Mouse (Mus musculus) limb, embryonic 15.5 days (tissue): Measurements from ENCODE around the gene Pkd1l2. TPM values are rescaled to one million over a fixed set of nuclear protein-coding genes. Genes with fewer than 3 reads are reported as not detected.

Experiments used
- ATAC-seq: fragments of 200-750 bp; cut with Nextera tagmentation; 2 replicates; pipeline ENCODE4 v1.8.0; 2017; ENCODE audit warnings: low read depth, moderate TSS enrichment; ENCODE audit not compliant: insufficient number of reproducible peaks, low FRiP score, low TSS enrichment
- H3K27ac ChIP-seq: fragments of 300-500 bp; sonication (generic); 2 replicates; pipeline ENCODE4 v1.5.1; 2015; ENCODE audit warnings: moderate library complexity, mild to moderate bottlenecking, inconsistent platforms
- H3K27me3 ChIP-seq: fragments of 300-500 bp; sonication (generic); 2 replicates; pipeline ENCODE4 v1.6.1; 2015; ENCODE audit warnings: inconsistent platforms
- H3K36me3 ChIP-seq: fragments of 300-500 bp; sonication (generic); 2 replicates; pipeline ENCODE4 v1.6.1; 2015; ENCODE audit warnings: inconsistent platforms
- H3K4me1 ChIP-seq: fragments of 300-500 bp; sonication (generic); 2 replicates; pipeline ENCODE4 v1.6.1; 2015; ENCODE audit warnings: inconsistent platforms
- H3K4me2 ChIP-seq: fragments of 300-500 bp; sonication (generic); 2 replicates; pipeline ENCODE4 v1.6.1; 2015; ENCODE audit warnings: mild to moderate bottlenecking, inconsistent platforms
- H3K4me3 ChIP-seq: fragments of 300-500 bp; sonication (generic); 2 replicates; pipeline ENCODE4 v1.5.1; 2015; ENCODE audit warnings: mild to moderate bottlenecking, inconsistent platforms
- H3K9ac ChIP-seq: fragments of 300-500 bp; sonication (generic); 2 replicates; pipeline ENCODE4 v1.6.1; 2015; ENCODE audit warnings: inconsistent platforms
- H3K9me3 ChIP-seq: fragments of 300-500 bp; sonication (generic); 2 replicates; pipeline ENCODE4 v1.6.1; 2016; ENCODE audit warnings: inconsistent platforms
- WGBS: fragments of 180-500 bp; shearing (Covaris S2); methylation state at CpG from one replicate; pipeline ENCODE4 v1.1.7; 2015; 5-methylcytosine and 5-hydroxymethylcytosine counted together
- polyA plus RNA-seq: library from polyadenylated mRNA; unstranded; fragments of >200 nt; fragmentation: Nextera tagmentation; extraction: Ambion mirVana; gene quantifications from 2 replicates; pipeline ENCODE4 v1.2.1, GENCODE M21; 2015

Gene Pkd1l2
- polyA plus RNA-seq, 1 experiment from 2014 or later, result 0.41 TPM

- Histone ChIP-seq H3K4me2 (no peak overlapping the region), H3K27me3 (no peaks in the 10 kb centered on the region), H3K36me3 (peaks cover 21% of the 10 kb centered on the region), H3K9me3 (no peaks in the 10 kb centered on the region), H3K27ac (no peak overlapping the region), H3K4me1 (peaks cover 10% of the 10 kb centered on the region), H3K4me3 (no peak overlapping the region), H3K9ac (no peak overlapping the region)
- WGBS, result 91% methylated on average over 3 of the region's 3 CpGs
- no peak for ATAC-seq
Measured at GRCm38 (mm10) chr8:116989842-116990241, 92.4 kb downstream of the Pkd1l2 start.

DNA sequence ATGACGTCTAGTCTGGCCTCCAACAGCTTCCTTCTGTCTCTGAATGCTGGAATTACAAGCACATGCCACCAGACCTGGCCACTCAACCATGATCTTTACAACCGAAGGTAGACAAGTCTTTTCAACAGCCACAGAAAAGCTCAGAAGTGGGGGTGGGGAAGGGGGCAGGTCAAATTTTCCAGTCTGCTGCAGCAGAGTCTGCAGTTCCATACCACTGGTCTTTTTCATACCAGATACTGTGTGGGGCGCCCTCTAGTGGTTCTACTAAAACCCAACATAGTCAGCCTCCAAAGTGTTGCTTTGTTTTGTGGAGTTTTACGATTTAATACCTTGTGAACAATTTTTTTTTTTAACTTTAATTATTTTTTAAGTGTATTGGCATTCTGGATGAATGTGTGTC is 102.1 kb downstream of the Pkd1l2 start:
- 23% methylated on average over 4 of the region's 4 CpGs for WGBS
- Histone ChIP-seq H3K4me3 (no peak overlapping the region), H3K4me1 (peaks cover 12% of the 10 kb centered on the region; the same call in 1 of the 2 replicates), H3K27me3 (no peaks in the 10 kb centered on the region), H3K36me3 (peaks cover 18% of the 10 kb centered on the region), H3K9ac (no peak overlapping the region), H3K9me3 (no peaks in the 10 kb centered on the region), H3K4me2 (no peak overlapping the region), H3K27ac (no peak overlapping the region)
- ATAC-seq, result no peak

DNA sequence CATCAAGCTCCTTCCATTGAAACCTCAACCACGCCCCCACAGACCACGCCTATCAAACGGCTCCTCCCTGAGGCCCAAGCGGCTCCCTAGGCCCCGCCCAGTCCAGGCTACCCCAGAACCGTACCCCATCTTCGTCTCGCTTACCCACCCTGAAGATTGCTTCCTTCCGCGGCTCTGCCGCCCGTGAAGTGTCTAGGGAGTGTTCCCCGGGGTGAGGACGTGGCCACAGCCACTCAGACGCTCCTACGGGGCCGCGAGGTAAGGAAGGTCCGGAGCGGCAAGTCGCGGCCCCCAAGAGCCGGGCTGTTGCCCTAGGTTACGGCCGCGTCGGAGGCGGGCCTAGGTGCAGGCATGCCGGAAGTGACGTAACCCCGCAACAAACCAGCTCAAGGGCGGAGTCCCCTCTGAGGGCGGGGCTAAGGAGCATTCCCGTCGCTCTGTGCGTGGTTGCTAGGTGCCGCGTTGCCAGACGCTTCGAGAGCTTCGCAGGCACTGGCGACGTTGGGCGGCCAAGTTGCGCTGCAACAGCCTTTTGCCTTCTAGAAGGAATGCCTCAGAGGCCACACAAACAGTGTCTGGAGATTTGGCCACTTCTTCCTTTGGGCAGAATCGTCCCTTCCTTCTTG is 103.5 kb downstream of the Pkd1l2 start, which contains the start of gene 1700030J22Rik:
1700030J22Rik (minus strand) TSS at position 329 of the 626 bp plus-strand sequence.
- H3K4me1 ChIP-seq, result peaks cover 16% of the 10 kb centered on the region; the same call in 1 of the 2 replicates
- ATAC-seq, result peak; percentile 99
- peak within 1 kb of the TSS; percentile 74 for H3K4me2 ChIP-seq
- peaks cover 5% of the 10 kb centered on the region for H3K36me3 ChIP-seq
- peak within 1 kb of the TSS; percentile 21; the same call in 1 of the 2 replicates for H3K9ac ChIP-seq
- H3K4me3 ChIP-seq, result peak within 1 kb of the TSS; percentile 64
- no peaks in the 10 kb centered on the region for H3K27me3 ChIP-seq
- WGBS, result under 1% methylated on average over 46 of the region's 46 CpGs
- no peaks in the 10 kb centered on the region for H3K9me3 ChIP-seq
- H3K27ac ChIP-seq, result no peak within 1 kb of the TSS

- Histone ChIP-seq H3K9me3 (no peaks in the 10 kb centered on the region), H3K4me3 (peak overlapping the region; percentile 64), H3K27ac (no peak overlapping the region), H3K36me3 (no peaks in the 10 kb centered on the region), H3K9ac (peak overlapping the region; percentile 21; the same call in 1 of the 2 replicates), H3K27me3 (no peaks in the 10 kb centered on the region), H3K4me1 (peaks cover 16% of the 10 kb centered on the region; the same call in 1 of the 2 replicates), H3K4me2 (peak overlapping the region; percentile 74)
- 32% methylated on average over 8 of the region's 8 CpGs for WGBS
- no peak for ATAC-seq
Measured at GRCm38 (mm10) chr8:116978052-116978451, 104.2 kb downstream of the Pkd1l2 start.

DNA sequence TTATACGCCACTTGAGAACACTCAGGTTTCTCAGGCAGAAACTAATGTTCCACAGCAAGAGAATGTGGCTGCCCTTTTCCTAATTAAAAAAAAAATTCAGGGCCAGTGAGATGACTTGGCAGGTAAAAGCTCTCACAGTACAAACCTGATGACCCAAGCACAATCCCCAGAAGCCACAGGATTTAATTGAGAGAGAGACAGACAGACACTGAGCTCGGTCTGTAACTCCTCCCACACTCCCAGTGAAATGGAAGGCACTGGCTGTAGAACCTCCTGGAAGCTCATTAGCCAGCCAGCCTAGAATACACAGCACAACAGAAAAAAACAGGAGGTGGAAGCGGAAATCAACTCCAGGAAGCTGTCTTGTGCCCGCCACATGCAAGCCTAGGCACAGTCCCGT is 106.6 kb downstream of the Pkd1l2 start:
- no peak for ATAC-seq
- WGBS, result 52% methylated on average over 5 of the region's 5 CpGs
- Histone ChIP-seq H3K27ac (no peak overlapping the region), H3K9me3 (no peaks in the 10 kb centered on the region), H3K4me2 (no peak overlapping the region), H3K27me3 (no peaks in the 10 kb centered on the region), H3K36me3 (no peaks in the 10 kb centered on the region), H3K4me3 (no peak overlapping the region), H3K4me1 (peaks cover 16% of the 10 kb centered on the region; the same call in 1 of the 2 replicates), H3K9ac (no peak overlapping the region)

- no peak overlapping the region for H3K4me3 ChIP-seq
- 35% methylated on average over 5 of the region's 5 CpGs for WGBS
- no peak overlapping the region for H3K9ac ChIP-seq
- no peak for ATAC-seq
- no peaks in the 10 kb centered on the region for H3K9me3 ChIP-seq
- H3K27me3 ChIP-seq, result no peaks in the 10 kb centered on the region
- H3K36me3 ChIP-seq, result no peaks in the 10 kb centered on the region
- peaks cover 15% of the 10 kb centered on the region; the same call in 1 of the 2 replicates for H3K4me1 ChIP-seq
- H3K4me2 ChIP-seq, result no peak overlapping the region
- H3K27ac ChIP-seq, result no peak overlapping the region
Measured at GRCm38 (mm10) chr8:116975066-116975465, 107.2 kb downstream of the Pkd1l2 start.

DNA sequence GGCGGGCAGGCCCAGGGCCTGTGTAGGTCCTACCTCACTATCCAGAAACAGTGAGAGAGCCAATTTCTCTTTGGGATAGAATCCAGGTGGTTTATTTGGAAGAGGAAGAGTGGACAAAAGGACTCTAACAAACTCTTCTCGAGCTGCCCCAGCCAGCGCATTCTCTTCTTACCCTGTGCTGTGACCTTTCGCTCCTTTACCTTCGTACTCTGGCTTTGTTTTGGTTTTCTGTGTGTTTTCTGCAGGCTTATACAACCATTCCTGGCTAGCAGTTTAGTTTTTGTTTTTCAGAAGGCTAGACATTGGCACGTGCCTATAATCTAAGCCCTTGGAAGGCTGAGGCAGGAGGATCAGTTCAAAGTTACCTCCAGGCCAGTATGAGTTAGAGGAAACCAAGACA is 112.7 kb downstream of the Pkd1l2 start:
- Histone ChIP-seq H3K27ac (no peak overlapping the region), H3K27me3 (no peaks in the 10 kb centered on the region), H3K9ac (no peak overlapping the region), H3K4me2 (no peak overlapping the region), H3K4me1 (0 out of 2 replicates have a peak, but pooled peaks cover 4% of the 10 kb centered on the region), H3K4me3 (no peak overlapping the region), H3K9me3 (no peaks in the 10 kb centered on the region), H3K36me3 (no peaks in the 10 kb centered on the region)
- 86% methylated on average over 6 of the region's 6 CpGs for WGBS
- no peak for ATAC-seq

- H3K36me3 ChIP-seq, result peaks cover 66% of the 10 kb centered on the region
- WGBS, result 96% methylated on average over 9 of the region's 9 CpGs
- H3K4me1 ChIP-seq, result peaks cover 13% of the 10 kb centered on the region
Measured at GRCm38 (mm10) chr8:116954415-116954814, 127.8 kb downstream of the Pkd1l2 start.

GRCm38 (mm10) chr8:116952428-116952827 is 129.8 kb downstream of the Pkd1l2 start:
- H3K9me3 ChIP-seq, result no peaks in the 10 kb centered on the region
- no peak overlapping the region for H3K27ac ChIP-seq
- H3K27me3 ChIP-seq, result no peaks in the 10 kb centered on the region
- H3K4me3 ChIP-seq, result no peak overlapping the region
- H3K36me3 ChIP-seq, result peaks cover 47% of the 10 kb centered on the region
- peaks cover 13% of the 10 kb centered on the region for H3K4me1 ChIP-seq
- 86% methylated on average over 8 of the region's 8 CpGs for WGBS
- H3K9ac ChIP-seq, result no peak overlapping the region
- H3K4me2 ChIP-seq, result no peak overlapping the region
- no peak for ATAC-seq

More at GRCm38 (mm10) chr8:116954415-116954814, 127.8 kb downstream of the Pkd1l2 start:
- Histone ChIP-seq H3K9me3 (no peaks in the 10 kb centered on the region), H3K27me3 (no peaks in the 10 kb centered on the region), H3K4me3 (no peak overlapping the region), H3K9ac (no peak overlapping the region), H3K4me2 (no peak overlapping the region), H3K27ac (no peak overlapping the region)
- ATAC-seq, result no peak

DNA sequence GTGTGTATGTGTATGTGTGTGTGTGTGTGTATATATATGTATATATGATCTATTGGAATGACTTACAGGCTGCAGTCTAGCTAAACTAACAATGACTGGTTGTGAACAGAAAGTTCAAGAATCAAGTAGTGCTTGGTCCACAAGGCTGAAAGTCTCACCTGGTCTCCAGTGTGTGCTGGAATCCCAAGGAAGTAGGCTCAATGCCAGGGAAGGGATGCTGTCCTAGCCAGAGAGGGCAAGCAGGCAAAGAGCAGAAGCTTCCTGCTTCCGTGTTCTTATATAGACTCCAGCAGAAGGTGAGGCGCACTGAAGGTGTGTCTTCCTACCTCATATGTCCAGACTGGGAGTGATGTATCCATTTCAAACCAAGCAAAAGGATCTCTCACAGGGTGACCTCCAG is 130.5 kb downstream of the Pkd1l2 start:
- no peaks in the 10 kb centered on the region for H3K9me3 ChIP-seq
- H3K36me3 ChIP-seq, result peaks cover 40% of the 10 kb centered on the region
- H3K9ac ChIP-seq, result no peak overlapping the region
- no peaks in the 10 kb centered on the region for H3K27me3 ChIP-seq
- 86% methylated on average over 2 of the region's 2 CpGs for WGBS
- no peak for ATAC-seq
- peaks cover 13% of the 10 kb centered on the region for H3K4me1 ChIP-seq
- H3K4me2 ChIP-seq, result no peak overlapping the region
- no peak overlapping the region for H3K4me3 ChIP-seq
- H3K27ac ChIP-seq, result no peak overlapping the region

- 39% methylated on average over 5 of the region's 5 CpGs for WGBS
Measured at GRCm38 (mm10) chr8:116951369-116951768, 130.9 kb downstream of the Pkd1l2 start.

GRCm38 (mm10) chr8:116947589-116947988 is 134.7 kb downstream of the Pkd1l2 start:
- Histone ChIP-seq H3K4me2 (no peak overlapping the region), H3K9ac (no peak overlapping the region), H3K27ac (no peak overlapping the region), H3K36me3 (no peaks in the 10 kb centered on the region), H3K9me3 (no peaks in the 10 kb centered on the region), H3K4me3 (no peak overlapping the region), H3K27me3 (no peaks in the 10 kb centered on the region), H3K4me1 (peaks cover 29% of the 10 kb centered on the region)
- ATAC-seq, result no peak
- 86% methylated on average over 7 of the region's 7 CpGs for WGBS

More at GRCm38 (mm10) chr8:116951369-116951768, 130.9 kb downstream of the Pkd1l2 start:
- ATAC-seq, result no peak
- H3K9ac ChIP-seq, result no peak overlapping the region
- H3K27ac ChIP-seq, result no peak overlapping the region
- no peak overlapping the region for H3K4me3 ChIP-seq
- H3K4me2 ChIP-seq, result no peak overlapping the region
- H3K4me1 ChIP-seq, result peaks cover 13% of the 10 kb centered on the region
- H3K27me3 ChIP-seq, result no peaks in the 10 kb centered on the region
- peaks cover 36% of the 10 kb centered on the region for H3K36me3 ChIP-seq
- H3K9me3 ChIP-seq, result no peaks in the 10 kb centered on the region
